Mouse (Mus musculus) ES-CJ7 (cell line): ENCODE data around the gene Gm12216.

ENCODE experiments used
- DNase-seq: peaks from one replicate; pipeline ENCODE4 v3.0.0; 2011; ENCODE audit warnings: low read depth, low spot score

The Gm12216 gene

DNA sequence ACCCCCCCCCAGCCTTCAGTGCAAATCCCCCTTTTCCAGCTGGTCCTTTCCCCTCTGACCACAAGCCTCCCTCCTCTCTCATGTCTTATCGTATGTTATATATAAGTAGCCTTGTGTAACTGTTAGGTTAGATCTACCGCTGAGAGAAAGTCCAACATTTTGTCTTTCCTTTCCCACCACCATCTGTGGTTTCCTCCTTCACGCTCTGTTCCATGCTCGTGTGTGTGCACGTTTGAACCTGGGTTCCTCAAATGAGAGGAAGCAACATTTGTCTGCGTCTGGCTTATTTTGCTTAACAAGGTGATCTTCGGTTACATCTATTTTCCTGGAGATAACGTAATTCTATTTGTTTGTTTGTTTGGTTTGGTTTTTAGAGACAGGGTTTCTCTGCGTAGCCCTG is 111.1 kb downstream of the Gm12216 start:
- DNase-seq: no peak

GRCm38 (mm10) chr11:53745260-53745659 is 113.8 kb downstream of the Gm12216 start:
- no peak for DNase-seq

- no peak for DNase-seq
Measured at GRCm38 (mm10) chr11:53742353-53742752, 116.7 kb downstream of the Gm12216 start.

GRCm38 (mm10) chr11:53737573-53737946 is 121.5 kb downstream of the Gm12216 start:
- DNase-seq: peak; percentile 79

DNA sequence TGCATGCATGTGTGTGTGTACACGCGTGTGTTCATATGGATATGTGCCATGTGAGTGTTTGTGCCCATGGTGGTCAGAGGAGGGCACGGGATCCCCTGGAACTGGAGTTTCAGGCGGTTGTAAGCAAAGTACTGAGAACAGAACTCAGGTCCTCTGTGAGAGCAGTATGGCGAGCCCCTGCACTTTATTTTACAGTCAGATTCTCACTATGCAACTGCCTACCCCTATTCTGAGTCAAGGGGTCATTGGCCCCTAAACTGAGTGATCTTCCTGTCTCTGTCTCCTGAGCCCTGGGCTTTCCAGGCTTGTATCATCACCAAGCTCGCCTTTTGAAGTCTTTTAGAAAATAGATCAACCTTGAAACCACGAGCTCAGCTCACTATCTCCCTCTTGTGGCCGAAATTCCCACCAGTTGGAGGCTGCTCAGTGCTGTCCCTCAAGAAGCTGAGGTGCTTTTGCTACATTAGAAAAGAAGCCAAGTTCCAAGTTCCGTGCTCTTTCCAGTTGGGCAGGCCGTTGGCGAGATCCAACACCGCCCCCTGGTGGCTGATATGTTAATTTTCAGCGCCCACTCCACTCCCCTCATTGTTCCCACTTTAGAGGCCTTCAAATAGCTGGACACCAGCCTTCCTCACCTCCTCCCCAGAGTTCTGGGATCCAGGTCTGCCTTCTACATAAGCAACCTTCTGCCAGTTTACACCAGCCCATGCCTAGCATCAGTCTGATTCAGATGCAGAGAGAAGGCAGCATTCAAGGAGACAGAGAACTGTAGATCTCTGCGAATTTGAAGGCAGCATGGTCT is 122.1 kb downstream of the Gm12216 start:
- DNase-seq: peak; percentile 95

- DNase-seq: peak; percentile 94
Measured at GRCm38 (mm10) chr11:53735682-53736245, 123.3 kb downstream of the Gm12216 start.

DNA sequence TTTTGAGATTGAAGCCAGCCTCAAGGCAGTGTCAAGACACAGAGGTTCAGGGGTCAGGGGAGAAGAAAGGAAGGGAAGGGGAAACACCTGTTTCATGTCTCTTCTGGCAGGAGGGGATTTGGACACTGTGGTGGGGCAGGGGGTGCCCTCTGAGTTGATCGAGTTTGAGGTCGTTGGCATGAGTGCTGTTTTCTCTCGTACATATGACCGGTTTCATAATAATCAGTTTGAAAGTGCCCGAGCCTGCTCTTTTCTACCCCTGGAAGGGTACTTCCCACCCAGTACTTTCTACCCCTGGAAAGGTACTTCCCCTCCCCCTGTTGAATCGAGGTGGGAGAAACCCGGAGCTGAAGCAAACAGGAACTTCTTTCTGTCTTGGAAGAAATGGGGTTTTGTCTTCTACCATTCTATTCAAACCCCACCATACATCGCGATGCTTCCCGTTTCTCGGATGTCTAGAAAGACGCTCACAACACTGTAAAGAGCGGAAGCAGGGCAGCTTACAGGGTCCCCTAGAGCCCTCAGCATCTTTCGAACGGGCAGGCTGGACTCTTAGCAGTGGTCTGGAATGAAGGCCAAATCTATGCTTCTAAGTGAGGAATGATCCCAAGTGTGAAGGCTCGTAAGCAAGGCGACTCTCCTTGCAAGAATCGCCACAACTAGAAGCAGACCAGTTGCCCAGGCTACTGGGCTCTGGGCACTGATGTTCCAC is 123.9 kb downstream of the Gm12216 start:
- DNase-seq: no peak

DNA sequence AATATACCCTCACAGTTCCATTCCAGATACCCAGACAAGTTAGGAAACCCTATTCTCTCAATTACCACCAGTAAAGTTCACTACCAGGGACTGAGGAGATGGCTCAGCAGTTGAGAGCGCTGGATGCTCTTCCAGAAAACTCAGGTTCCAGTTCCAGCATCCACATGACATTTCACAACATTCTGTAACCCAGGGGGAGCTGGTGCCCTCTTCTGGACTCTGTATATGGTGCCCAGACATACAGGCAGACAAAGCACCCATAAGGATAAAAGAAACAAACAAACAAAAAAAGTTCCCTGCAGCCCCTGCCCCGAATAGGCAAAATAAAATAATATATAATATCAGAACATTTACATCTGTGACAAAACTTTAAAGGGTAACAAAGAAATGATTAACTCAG is 124.6 kb downstream of the Gm12216 start:
- DNase-seq: no peak

- DNase-seq: peak; percentile 49
Measured at GRCm38 (mm10) chr11:53733824-53734223, 125.2 kb downstream of the Gm12216 start.
